Mouse (Mus musculus) limb, embryonic 15.5 days (tissue): ENCODE results near the gene Sat1. TPM values are rescaled to one million over a fixed set of nuclear protein-coding genes. Genes with fewer than 3 reads are reported as not detected.

Source experiments
- ATAC-seq: fragments of 200-750 bp; cut with Nextera tagmentation; 2 replicates; pipeline ENCODE4 v1.8.0; 2017; ENCODE audit warnings: low read depth, moderate TSS enrichment; ENCODE audit not compliant: insufficient number of reproducible peaks, low FRiP score, low TSS enrichment
- H3K27ac ChIP-seq: fragments of 300-500 bp; sonication (generic); 2 replicates; pipeline ENCODE4 v1.5.1; 2015; ENCODE audit warnings: moderate library complexity, mild to moderate bottlenecking, inconsistent platforms
- H3K27me3 ChIP-seq: fragments of 300-500 bp; sonication (generic); 2 replicates; pipeline ENCODE4 v1.6.1; 2015; ENCODE audit warnings: inconsistent platforms
- H3K36me3 ChIP-seq: fragments of 300-500 bp; sonication (generic); 2 replicates; pipeline ENCODE4 v1.6.1; 2015; ENCODE audit warnings: inconsistent platforms
- H3K4me1 ChIP-seq: fragments of 300-500 bp; sonication (generic); 2 replicates; pipeline ENCODE4 v1.6.1; 2015; ENCODE audit warnings: inconsistent platforms
- H3K4me2 ChIP-seq: fragments of 300-500 bp; sonication (generic); 2 replicates; pipeline ENCODE4 v1.6.1; 2015; ENCODE audit warnings: mild to moderate bottlenecking, inconsistent platforms
- H3K4me3 ChIP-seq: fragments of 300-500 bp; sonication (generic); 2 replicates; pipeline ENCODE4 v1.5.1; 2015; ENCODE audit warnings: mild to moderate bottlenecking, inconsistent platforms
- H3K9ac ChIP-seq: fragments of 300-500 bp; sonication (generic); 2 replicates; pipeline ENCODE4 v1.6.1; 2015; ENCODE audit warnings: inconsistent platforms
- H3K9me3 ChIP-seq: fragments of 300-500 bp; sonication (generic); 2 replicates; pipeline ENCODE4 v1.6.1; 2016; ENCODE audit warnings: inconsistent platforms
- WGBS: fragments of 180-500 bp; shearing (Covaris S2); methylation state at CpG from one replicate; pipeline ENCODE4 v1.1.7; 2015; 5-methylcytosine and 5-hydroxymethylcytosine counted together
- polyA plus RNA-seq: library from polyadenylated mRNA; unstranded; fragments of >200 nt; fragmentation: Nextera tagmentation; extraction: Ambion mirVana; gene quantifications from 2 replicates; pipeline ENCODE4 v1.2.1, GENCODE M21; 2015

Sat1 gene
- polyA plus RNA-seq, 1 experiment from 2014 or later = 152 TPM

DNA sequence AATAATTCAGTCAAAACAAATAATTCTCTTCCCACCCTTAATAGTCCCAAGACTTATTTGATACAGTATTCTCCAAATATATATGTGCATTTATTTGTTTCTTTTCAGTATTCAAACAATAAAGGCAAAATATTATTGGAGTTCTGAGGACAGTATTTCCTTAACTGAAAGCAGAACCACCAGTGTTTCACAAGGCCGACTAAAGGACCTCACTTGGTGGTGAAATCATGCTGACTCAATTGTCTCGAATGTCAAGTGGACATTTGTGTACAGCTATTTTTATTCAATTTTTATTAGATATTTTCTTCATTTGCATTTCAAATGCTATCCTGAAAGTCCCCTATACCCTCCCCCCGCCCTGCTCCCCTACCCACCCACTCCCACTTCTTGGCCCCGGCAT lies 21.3 kb downstream of the Sat1 start:
- H3K27ac ChIP-seq = no peak overlapping the region
- no peak overlapping the region for H3K4me2 ChIP-seq
- H3K4me1 ChIP-seq = no peaks in the 10 kb centered on the region
- WGBS = 89% methylated on average over 4 of the region's 4 CpGs
- H3K4me3 ChIP-seq = no peak overlapping the region
- ATAC-seq = no peak
- H3K27me3 ChIP-seq = no peaks in the 10 kb centered on the region
- H3K36me3 ChIP-seq = no peaks in the 10 kb centered on the region
- H3K9me3 ChIP-seq = no peaks in the 10 kb centered on the region
- H3K9ac ChIP-seq = no peak overlapping the region

- Histone ChIP-seq H3K9me3 (no peaks in the 10 kb centered on the region), H3K27me3 (no peaks in the 10 kb centered on the region), H3K27ac (no peak overlapping the region), H3K4me2 (no peak overlapping the region), H3K4me3 (no peak overlapping the region), H3K9ac (no peak overlapping the region), H3K36me3 (no peaks in the 10 kb centered on the region), H3K4me1 (no peaks in the 10 kb centered on the region)
- ATAC-seq = no peak
- WGBS = 64% methylated on average over 5 of the region's 5 CpGs
These were observed 22.4 kb downstream of the Sat1 start for GRCm38 (mm10) chrX:155193732-155194443.

DNA sequence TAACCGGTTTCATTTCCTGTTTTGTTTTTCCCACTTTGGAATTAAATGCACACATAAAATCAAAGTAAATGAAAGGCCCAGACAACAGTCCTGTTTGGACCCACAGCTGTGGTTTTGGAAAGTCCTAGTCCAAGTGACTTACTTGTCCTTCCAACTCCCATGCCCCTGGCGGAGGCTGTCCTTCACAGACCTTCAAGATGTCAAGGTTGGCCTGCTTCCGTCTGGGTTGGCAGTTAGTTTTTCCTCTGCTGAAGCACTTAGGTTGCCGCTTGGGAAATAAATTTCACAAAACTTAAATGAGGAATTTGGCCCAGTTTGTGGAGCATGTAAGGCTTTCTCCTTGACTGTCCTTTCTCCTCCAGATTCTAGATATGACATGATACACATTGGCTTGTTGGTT lies 24.3 kb downstream of the Sat1 start:
- Histone ChIP-seq H3K27me3 (no peaks in the 10 kb centered on the region), H3K27ac (no peak overlapping the region), H3K4me2 (no peak overlapping the region), H3K4me1 (no peaks in the 10 kb centered on the region), H3K36me3 (no peaks in the 10 kb centered on the region), H3K9ac (no peak overlapping the region), H3K4me3 (no peak overlapping the region), H3K9me3 (no peaks in the 10 kb centered on the region)
- ATAC-seq = no peak
- WGBS = 71% methylated on average over 4 of the region's 4 CpGs

- H3K4me3 ChIP-seq = no peak overlapping the region
- no peak overlapping the region for H3K9ac ChIP-seq
- no peaks in the 10 kb centered on the region for H3K27me3 ChIP-seq
- H3K4me2 ChIP-seq = no peak overlapping the region
- H3K4me1 ChIP-seq = no peaks in the 10 kb centered on the region
- no peaks in the 10 kb centered on the region for H3K36me3 ChIP-seq
- WGBS = 62% methylated on average over 2 of the region's 2 CpGs
- ATAC-seq = no peak
- no peaks in the 10 kb centered on the region for H3K9me3 ChIP-seq
- no peak overlapping the region for H3K27ac ChIP-seq
These were observed 38.6 kb downstream of the Sat1 start for GRCm38 (mm10) chrX:155177640-155178039.

DNA sequence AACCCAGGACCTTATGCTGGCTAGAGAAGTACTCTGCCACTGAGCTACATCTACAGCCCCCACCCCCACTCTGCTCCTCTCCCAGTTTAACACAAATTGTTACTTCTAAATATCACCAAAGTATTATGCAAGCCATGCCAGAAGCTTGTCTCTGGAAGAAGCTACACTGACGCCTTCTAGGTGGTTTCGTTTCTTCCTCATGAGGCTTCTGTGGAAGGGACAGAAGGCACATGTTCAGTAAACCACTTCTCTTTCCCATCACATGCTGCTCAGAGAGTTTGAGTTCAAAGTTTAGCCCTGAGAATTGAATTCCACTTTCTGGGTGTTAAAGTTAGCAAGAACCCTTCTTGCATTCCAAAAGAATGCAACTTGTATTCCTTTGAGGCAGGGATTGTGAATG lies 39.0 kb downstream of the Sat1 start:
- no peak overlapping the region for H3K27ac ChIP-seq
- no peaks in the 10 kb centered on the region for H3K36me3 ChIP-seq
- no peak for ATAC-seq
- no peaks in the 10 kb centered on the region for H3K27me3 ChIP-seq
- H3K9ac ChIP-seq = no peak overlapping the region
- H3K4me3 ChIP-seq = no peak overlapping the region
- WGBS = 68% methylated on average over 2 of the region's 2 CpGs
- no peak overlapping the region for H3K4me2 ChIP-seq
- H3K9me3 ChIP-seq = no peaks in the 10 kb centered on the region
- H3K4me1 ChIP-seq = no peaks in the 10 kb centered on the region

GRCm38 (mm10) chrX:155175568-155175967 lies 40.7 kb downstream of the Sat1 start:
- no peaks in the 10 kb centered on the region for H3K4me1 ChIP-seq
- H3K9me3 ChIP-seq = no peaks in the 10 kb centered on the region
- no peak overlapping the region for H3K9ac ChIP-seq
- WGBS = 50% methylated on average over 4 of the region's 4 CpGs
- H3K4me3 ChIP-seq = no peak overlapping the region
- no peaks in the 10 kb centered on the region for H3K36me3 ChIP-seq
- ATAC-seq = no peak
- H3K4me2 ChIP-seq = no peak overlapping the region
- no peaks in the 10 kb centered on the region for H3K27me3 ChIP-seq
- no peak overlapping the region for H3K27ac ChIP-seq

DNA sequence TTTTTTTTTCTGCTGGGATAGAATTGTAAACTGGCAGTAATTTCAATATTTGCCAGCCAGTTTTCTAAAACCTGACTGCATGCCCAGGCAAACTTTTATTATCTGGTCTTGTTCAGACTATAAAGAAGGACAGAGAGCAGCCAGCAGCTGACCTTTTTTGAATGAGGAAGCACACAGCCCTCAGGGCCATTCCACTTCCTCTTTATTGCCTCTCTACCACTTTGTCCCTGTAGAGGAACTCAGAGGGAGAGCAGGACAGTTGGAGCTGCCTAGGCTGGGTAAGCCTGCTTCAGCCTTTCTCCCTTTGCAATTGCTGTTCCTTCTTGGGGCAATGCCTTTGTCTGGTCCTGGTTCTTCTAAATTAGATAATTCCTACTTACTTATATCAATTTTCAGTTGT lies 43.9 kb downstream of the Sat1 start:
- Histone ChIP-seq H3K4me2 (no peak overlapping the region), H3K4me3 (no peak overlapping the region), H3K27ac (no peak overlapping the region), H3K4me1 (no peaks in the 10 kb centered on the region), H3K36me3 (no peaks in the 10 kb centered on the region), H3K27me3 (no peaks in the 10 kb centered on the region), H3K9ac (no peak overlapping the region), H3K9me3 (no peaks in the 10 kb centered on the region)
- no peak for ATAC-seq

GRCm38 (mm10) chrX:155171754-155172153 lies 44.5 kb downstream of the Sat1 start:
- H3K4me3 ChIP-seq = no peak overlapping the region
- no peak overlapping the region for H3K27ac ChIP-seq
- no peak for ATAC-seq
- H3K9me3 ChIP-seq = no peaks in the 10 kb centered on the region
- H3K9ac ChIP-seq = no peak overlapping the region
- no peaks in the 10 kb centered on the region for H3K36me3 ChIP-seq
- no peak overlapping the region for H3K4me2 ChIP-seq
- no peaks in the 10 kb centered on the region for H3K27me3 ChIP-seq
- no peaks in the 10 kb centered on the region for H3K4me1 ChIP-seq
- WGBS = 49% methylated on average over 1 of the region's 1 CpGs

GRCm38 (mm10) chrX:155169886-155170285 lies 46.4 kb downstream of the Sat1 start:
- Histone ChIP-seq H3K36me3 (no peaks in the 10 kb centered on the region), H3K9ac (no peak overlapping the region), H3K27me3 (no peaks in the 10 kb centered on the region), H3K4me2 (no peak overlapping the region), H3K4me3 (no peak overlapping the region), H3K27ac (no peak overlapping the region), H3K9me3 (no peaks in the 10 kb centered on the region), H3K4me1 (no peaks in the 10 kb centered on the region)
- ATAC-seq = no peak
- 92% methylated on average over 8 of the region's 8 CpGs for WGBS

DNA sequence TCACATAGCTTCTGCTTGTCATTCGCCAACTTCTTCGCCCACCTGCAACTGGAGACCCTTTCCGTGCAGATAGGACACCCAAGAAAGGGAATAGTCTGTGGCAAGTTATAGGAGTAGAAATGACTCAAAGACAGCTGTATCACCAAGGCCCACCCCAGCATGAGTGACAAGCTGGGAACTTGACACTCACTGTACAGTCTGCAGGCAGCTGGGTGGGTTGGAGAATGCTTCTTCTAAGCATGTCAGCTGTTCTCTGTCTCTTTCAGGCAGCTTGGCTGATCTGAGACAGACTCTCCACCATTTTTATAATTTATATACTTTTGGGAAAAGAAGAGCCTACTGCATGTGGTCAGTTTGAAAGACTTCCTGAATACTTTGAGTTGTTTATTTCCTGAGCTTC lies 48.6 kb downstream of the Sat1 start:
- WGBS = 87% methylated on average over 3 of the region's 3 CpGs
- Histone ChIP-seq H3K9ac (no peak overlapping the region), H3K4me3 (no peak overlapping the region), H3K4me2 (no peak overlapping the region), H3K27ac (no peak overlapping the region), H3K36me3 (no peaks in the 10 kb centered on the region), H3K27me3 (no peaks in the 10 kb centered on the region), H3K9me3 (no peaks in the 10 kb centered on the region), H3K4me1 (no peaks in the 10 kb centered on the region)
- ATAC-seq = no peak

- no peak overlapping the region for H3K9ac ChIP-seq
- H3K9me3 ChIP-seq = no peaks in the 10 kb centered on the region
- no peak overlapping the region for H3K27ac ChIP-seq
- no peaks in the 10 kb centered on the region for H3K27me3 ChIP-seq
- no peaks in the 10 kb centered on the region for H3K36me3 ChIP-seq
- H3K4me1 ChIP-seq = no peaks in the 10 kb centered on the region
- no peak overlapping the region for H3K4me2 ChIP-seq
- ATAC-seq = no peak
- 64% methylated on average over 2 of the region's 2 CpGs for WGBS
- H3K4me3 ChIP-seq = no peak overlapping the region
These were observed 49.9 kb downstream of the Sat1 start for GRCm38 (mm10) chrX:155166313-155166712.

DNA sequence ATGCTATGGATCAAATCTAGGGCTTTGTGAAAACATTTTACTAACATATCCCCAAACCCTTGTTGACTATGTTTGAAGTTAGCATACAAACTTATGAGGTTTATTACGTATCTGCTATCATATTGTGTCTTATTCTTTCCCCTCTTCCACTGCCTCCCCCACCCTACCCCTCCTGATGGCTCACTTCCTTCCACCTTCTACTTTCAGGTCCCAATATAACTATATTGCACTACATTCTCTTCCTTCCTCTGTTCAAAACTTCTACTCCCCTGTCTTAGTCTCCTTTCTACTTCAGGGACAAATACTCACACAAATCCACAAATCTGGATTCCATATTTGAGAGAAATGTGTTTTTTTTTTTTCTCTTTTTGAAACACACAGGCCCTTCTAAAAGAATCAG lies 52.7 kb downstream of the Sat1 start:
- Histone ChIP-seq H3K27me3 (no peaks in the 10 kb centered on the region), H3K36me3 (no peaks in the 10 kb centered on the region), H3K27ac (no peak overlapping the region), H3K9ac (no peak overlapping the region), H3K4me2 (no peak overlapping the region), H3K4me3 (no peak overlapping the region), H3K4me1 (no peaks in the 10 kb centered on the region), H3K9me3 (no peaks in the 10 kb centered on the region)
- 76% methylated on average over 1 of the region's 1 CpGs for WGBS
- no peak for ATAC-seq
